Mouse (Mus musculus) midbrain, embryonic 15.5 days (tissue): ENCODE data around the gene Ssr3. TPM values are rescaled to one million over a fixed set of nuclear protein-coding genes. Genes with fewer than 3 reads are reported as not detected.
"Not testable (repeated sequence)": the region's sequence is repeated elsewhere in the genome, so short reads cannot be mapped to it uniquely, and the experiment has no call there.

Source experiments
- ATAC-seq: fragments of 200-750 bp; cut with Nextera tagmentation; replicated peaks from 2 replicates; pipeline ENCODE4 v1.8.0; 2017; ENCODE audit warnings: moderate TSS enrichment
- H3K27ac ChIP-seq: fragments of 300-500 bp; sonication (generic); 2 replicates; pipeline ENCODE4 v1.5.1; 2015; ENCODE audit warnings: mild to moderate bottlenecking, inconsistent platforms
- H3K27me3 ChIP-seq: fragments of 300-500 bp; sonication (generic); replicated peaks from 2 replicates; pipeline ENCODE4 v1.6.1; 2015; ENCODE audit warnings: inconsistent platforms
- H3K36me3 ChIP-seq: fragments of 300-500 bp; sonication (generic); replicated peaks from 2 replicates; pipeline ENCODE4 v1.6.1; 2015; ENCODE audit warnings: inconsistent platforms
- H3K4me1 ChIP-seq: fragments of 300-500 bp; sonication (generic); 2 replicates; pipeline ENCODE4 v1.6.1; 2015; ENCODE audit warnings: inconsistent platforms
- H3K4me2 ChIP-seq: fragments of 300-500 bp; sonication (generic); 2 replicates; pipeline ENCODE4 v1.6.1; 2015; ENCODE audit warnings: inconsistent platforms, mild to moderate bottlenecking, moderate library complexity
- H3K4me3 ChIP-seq: fragments of 300-500 bp; sonication (generic); 2 replicates; pipeline ENCODE4 v1.5.1; 2015; ENCODE audit warnings: mild to moderate bottlenecking, inconsistent platforms
- H3K9ac ChIP-seq: fragments of 300-500 bp; sonication (generic); 2 replicates; pipeline ENCODE4 v1.6.1; 2015; ENCODE audit warnings: mild to moderate bottlenecking, inconsistent platforms
- H3K9me3 ChIP-seq: fragments of 300-500 bp; sonication (generic); 2 replicates; pipeline ENCODE4 v1.6.1; 2016; ENCODE audit warnings: inconsistent platforms
- WGBS: fragments of 180-500 bp; shearing (Covaris S2); methylation state at CpG from one replicate; pipeline ENCODE4 v1.1.7; 2015; ENCODE audit warnings: mixed read lengths; 5-methylcytosine and 5-hydroxymethylcytosine counted together
- polyA plus RNA-seq: library from polyadenylated mRNA; unstranded; fragments of >200 nt; fragmentation: Nextera tagmentation; extraction: Ambion mirVana; gene quantifications from 2 replicates; pipeline ENCODE4 v1.2.1, GENCODE M21; 2015

Ssr3 gene
- polyA plus RNA-seq, 1 experiment from 2014 or later: 154 TPM

GRCm38 (mm10) chr3:65396835-65397504 is 4.5 kb upstream of the Ssr3 start:
- H3K36me3 ChIP-seq: no peaks in the 10 kb centered on the region
- H3K27ac ChIP-seq: no peak overlapping the region
- no peak overlapping the region for H3K9ac ChIP-seq
- no peak overlapping the region for H3K4me2 ChIP-seq
- no peaks in the 10 kb centered on the region for H3K9me3 ChIP-seq
- WGBS: 91% methylated on average over 4 of the region's 4 CpGs
- no peaks in the 10 kb centered on the region for H3K27me3 ChIP-seq
- no peak for ATAC-seq
- H3K4me1 ChIP-seq: no peaks in the 10 kb centered on the region; the same call in 1 of the 2 replicates
- no peak overlapping the region for H3K4me3 ChIP-seq

GRCm38 (mm10) chr3:65395111-65395510 is 2.7 kb upstream of the Ssr3 start:
- not testable (repeated sequence) for H3K27ac ChIP-seq, H3K4me3 ChIP-seq, H3K27me3 ChIP-seq, ATAC-seq, H3K36me3 ChIP-seq, H3K4me2 ChIP-seq, H3K9ac ChIP-seq, H3K9me3 ChIP-seq
- 82% methylated on average over 1 of the region's 1 CpGs for WGBS
- H3K4me1 ChIP-seq: peaks cover 13% of the 10 kb centered on the region

GRCm38 (mm10) chr3:65391784-65392420 is 521 bp downstream of the Ssr3 start:
- Histone ChIP-seq H3K27ac (peak overlapping the region; percentile 92), H3K9ac (peak overlapping the region; percentile 97), H3K4me1 (peaks cover 13% of the 10 kb centered on the region), H3K9me3 (no peaks in the 10 kb centered on the region), H3K4me2 (peak overlapping the region; percentile 66), H3K36me3 (peaks cover 8% of the 10 kb centered on the region), H3K27me3 (no peaks in the 10 kb centered on the region), H3K4me3 (peak overlapping the region; percentile 94)
- under 1% methylated on average over 37 of the region's 37 CpGs for WGBS
- peak; percentile 78 for ATAC-seq

GRCm38 (mm10) chr3:65391222-65391783 is 1.1 kb downstream of the Ssr3 start:
- 0 out of 2 replicates have a peak overlapping the region, but pooled peaks have one; percentile 92 for H3K27ac ChIP-seq
- peak overlapping the region; percentile 66 for H3K4me2 ChIP-seq
- H3K4me3 ChIP-seq: peak overlapping the region; percentile 94
- 45% methylated on average over 6 of the region's 6 CpGs for WGBS
- peak overlapping the region; percentile 97 for H3K9ac ChIP-seq
- peaks cover 13% of the 10 kb centered on the region for H3K4me1 ChIP-seq
- no peaks in the 10 kb centered on the region for H3K9me3 ChIP-seq
- peaks cover 14% of the 10 kb centered on the region for H3K36me3 ChIP-seq
- ATAC-seq: no peak
- H3K27me3 ChIP-seq: no peaks in the 10 kb centered on the region

GRCm38 (mm10) chr3:65385771-65386170 is 6.7 kb downstream of the Ssr3 start:
- H3K9ac ChIP-seq: no peak overlapping the region
- no peaks in the 10 kb centered on the region for H3K27me3 ChIP-seq
- H3K9me3 ChIP-seq: no peaks in the 10 kb centered on the region
- peaks cover 5% of the 10 kb centered on the region; the same call in 1 of the 2 replicates for H3K4me1 ChIP-seq
- H3K4me3 ChIP-seq: no peak overlapping the region
- no peak overlapping the region for H3K4me2 ChIP-seq
- peaks cover 24% of the 10 kb centered on the region for H3K36me3 ChIP-seq
- ATAC-seq: no peak
- H3K27ac ChIP-seq: no peak overlapping the region

GRCm38 (mm10) chr3:65384431-65384830 is 8.0 kb downstream of the Ssr3 start:
- WGBS: 94% methylated on average over 3 of the region's 3 CpGs
- ATAC-seq: no peak
- H3K4me2 ChIP-seq: no peak overlapping the region
- H3K9ac ChIP-seq: no peak overlapping the region
- no peaks in the 10 kb centered on the region for H3K9me3 ChIP-seq
- H3K36me3 ChIP-seq: peaks cover 26% of the 10 kb centered on the region
- no peaks in the 10 kb centered on the region; the same call in 1 of the 2 replicates for H3K4me1 ChIP-seq
- H3K4me3 ChIP-seq: no peak overlapping the region
- no peaks in the 10 kb centered on the region for H3K27me3 ChIP-seq
- H3K27ac ChIP-seq: no peak overlapping the region

GRCm38 (mm10) chr3:65381094-65381493 is 11.3 kb downstream of the Ssr3 start:
- H3K4me3 ChIP-seq: no peak overlapping the region
- H3K9ac ChIP-seq: no peak overlapping the region
- no peak for ATAC-seq
- H3K27ac ChIP-seq: no peak overlapping the region
- no peaks in the 10 kb centered on the region for H3K27me3 ChIP-seq
- H3K4me2 ChIP-seq: no peak overlapping the region
- H3K36me3 ChIP-seq: peaks cover 12% of the 10 kb centered on the region; the same call in 1 of the 2 replicates
- no peaks in the 10 kb centered on the region for H3K9me3 ChIP-seq
- no peaks in the 10 kb centered on the region for H3K4me1 ChIP-seq
- 85% methylated on average over 4 of the region's 4 CpGs for WGBS

- Histone ChIP-seq H3K27me3 (no peaks in the 10 kb centered on the region), H3K36me3 (peaks cover 5% of the 10 kb centered on the region; the same call in 1 of the 2 replicates), H3K4me3 (no peak overlapping the region), H3K4me1 (no peaks in the 10 kb centered on the region), H3K4me2 (no peak overlapping the region), H3K9me3 (no peaks in the 10 kb centered on the region), H3K9ac (no peak overlapping the region), H3K27ac (no peak overlapping the region)
- 72% methylated on average over 4 of the region's 4 CpGs for WGBS
- no peak for ATAC-seq
Measured at GRCm38 (mm10) chr3:65379884-65380539, 12.4 kb downstream of the Ssr3 start.

- no peak overlapping the region for H3K4me2 ChIP-seq
- no peak overlapping the region for H3K4me3 ChIP-seq
- no peaks in the 10 kb centered on the region for H3K9me3 ChIP-seq
- ATAC-seq: no peak
- H3K27me3 ChIP-seq: no peaks in the 10 kb centered on the region
- H3K27ac ChIP-seq: no peak overlapping the region
- H3K9ac ChIP-seq: no peak overlapping the region
- no peaks in the 10 kb centered on the region for H3K4me1 ChIP-seq
- H3K36me3 ChIP-seq: peaks cover 2% of the 10 kb centered on the region; the same call in 1 of the 2 replicates
Measured at GRCm38 (mm10) chr3:65378724-65379123, 13.7 kb downstream of the Ssr3 start.

GRCm38 (mm10) chr3:65374729-65375128 is 17.7 kb downstream of the Ssr3 start:
- no peaks in the 10 kb centered on the region for H3K4me1 ChIP-seq
- H3K27ac ChIP-seq: no peak overlapping the region
- no peak overlapping the region for H3K4me3 ChIP-seq
- ATAC-seq: no peak
- no peak overlapping the region for H3K9ac ChIP-seq
- no peaks in the 10 kb centered on the region for H3K36me3 ChIP-seq
- no peaks in the 10 kb centered on the region for H3K9me3 ChIP-seq
- H3K27me3 ChIP-seq: no peaks in the 10 kb centered on the region
- WGBS: 84% methylated on average over 3 of the region's 3 CpGs
- H3K4me2 ChIP-seq: no peak overlapping the region

GRCm38 (mm10) chr3:65373594-65374182 is 18.7 kb downstream of the Ssr3 start:
- ATAC-seq: no peak

GRCm38 (mm10) chr3:65372552-65372951 is 19.9 kb downstream of the Ssr3 start:
- H3K9me3 ChIP-seq: no peaks in the 10 kb centered on the region
- no peak overlapping the region for H3K27ac ChIP-seq
- H3K36me3 ChIP-seq: no peaks in the 10 kb centered on the region
- WGBS: 92% methylated on average over 4 of the region's 4 CpGs
- no peak for ATAC-seq
- no peak overlapping the region for H3K4me3 ChIP-seq
- H3K27me3 ChIP-seq: no peaks in the 10 kb centered on the region
- H3K9ac ChIP-seq: no peak overlapping the region
- H3K4me2 ChIP-seq: no peak overlapping the region
- H3K4me1 ChIP-seq: no peaks in the 10 kb centered on the region

More at GRCm38 (mm10) chr3:65373594-65374182, 18.7 kb downstream of the Ssr3 start:
- H3K4me2 ChIP-seq: no peak overlapping the region
- no peak overlapping the region for H3K27ac ChIP-seq
- no peaks in the 10 kb centered on the region for H3K9me3 ChIP-seq
- H3K27me3 ChIP-seq: no peaks in the 10 kb centered on the region
- H3K9ac ChIP-seq: no peak overlapping the region
- WGBS: 58% methylated on average over 5 of the region's 5 CpGs
- no peaks in the 10 kb centered on the region for H3K4me1 ChIP-seq
- no peaks in the 10 kb centered on the region for H3K36me3 ChIP-seq
- H3K4me3 ChIP-seq: no peak overlapping the region
